Mouse (Mus musculus): ENCODE data around the gene Cfap73.

- TF ChIP-seq CTCF (IDR thresholded peaks at IDR 0.05 in 2 of 3, conservative IDR thresholded peaks at IDR 0.05 in 1 of 3; ENCODE audit: control insufficient read depth in 1 of 3, insufficient read depth in 1 of 3, low read depth in 2 of 3, low read length in 3 of 3, poor library complexity in 1 of 3, severe bottlenecking in 1 of 3) = no peak
- no peak for TF ChIP-seq CHD2 (IDR thresholded peaks at IDR 0.05; ENCODE audit: low read length)
- TF ChIP-seq POLR2AphosphoS2 (IDR thresholded peaks at IDR 0.05; ENCODE audit: low read length) = no peak
- no peak for TF ChIP-seq JUND (IDR thresholded peaks at IDR 0.05; ENCODE audit: low read depth, low read length)
Observed at GRCm38 (mm10) chr5:120578504-120579081, 55.4 kb downstream of the Cfap73 start.

Data from MEL (cell line).